Mouse (Mus musculus) cerebellum, postnatal 4 days (tissue): ENCODE results near the gene Bmt2.

Experiments
- DNase-seq, 2 experiments: peaks; one replicate each; pipeline ENCODE4 v3.0.0; 2022; ENCODE audit warnings: low spot score in 2 of 2, mixed read lengths in 1 of 2

The Bmt2 gene

DNA sequence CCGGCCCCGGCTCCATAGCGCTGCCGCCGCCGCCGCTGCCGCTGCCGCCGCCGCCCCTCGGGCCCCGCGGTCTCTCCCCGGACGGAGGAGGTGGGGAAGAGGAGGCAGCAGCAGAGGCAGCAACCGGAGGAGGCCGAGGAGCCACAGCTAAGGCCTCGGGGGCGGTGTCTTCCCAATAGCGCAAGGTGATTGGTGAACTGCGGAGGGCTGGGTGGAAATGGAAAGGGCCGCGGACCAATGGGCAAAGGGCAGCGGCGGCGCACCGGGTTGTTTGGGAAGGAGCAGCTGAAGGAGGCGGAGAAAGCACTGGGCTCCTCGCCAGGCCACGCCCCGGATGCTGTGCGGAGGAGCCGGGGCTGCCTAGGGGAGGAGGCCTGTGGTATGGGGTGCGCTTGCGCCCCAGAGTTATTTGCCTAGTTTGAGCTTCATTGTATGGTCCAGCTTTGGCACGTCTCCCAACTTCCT, at the start of gene Bmt2:
Bmt2 (minus strand) TSS at position 149 of the 465 bp plus-strand sequence.
- DNase-seq = peak; percentile 97 to 99

GRCm38 (mm10) chr6:13722166-13722565, 44.4 kb upstream of the Bmt2 start:
- DNase-seq = no peak

GRCm38 (mm10) chr6:13714867-13715266, 37.1 kb upstream of the Bmt2 start:
- DNase-seq = no peak

DNA sequence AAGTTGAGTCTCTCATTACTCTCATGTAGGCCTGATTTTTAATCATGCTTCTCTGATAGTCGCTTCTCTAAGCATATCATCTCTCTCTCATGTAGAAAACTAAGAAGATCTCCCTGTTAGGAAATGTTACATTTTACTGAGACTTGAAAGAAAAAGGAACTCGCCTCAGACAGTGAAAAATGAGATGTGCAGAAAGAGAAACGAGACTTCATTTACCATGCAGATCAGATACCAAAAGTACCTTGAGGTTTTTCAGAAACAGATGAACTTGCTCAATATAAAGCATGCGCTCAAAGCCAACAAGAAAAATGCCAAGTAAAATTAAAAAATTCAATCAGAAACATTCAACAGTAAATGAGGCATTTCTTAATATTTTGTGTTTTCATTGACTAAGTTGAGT, 19.1 kb upstream of the Bmt2 start:
- no peak for DNase-seq

DNA sequence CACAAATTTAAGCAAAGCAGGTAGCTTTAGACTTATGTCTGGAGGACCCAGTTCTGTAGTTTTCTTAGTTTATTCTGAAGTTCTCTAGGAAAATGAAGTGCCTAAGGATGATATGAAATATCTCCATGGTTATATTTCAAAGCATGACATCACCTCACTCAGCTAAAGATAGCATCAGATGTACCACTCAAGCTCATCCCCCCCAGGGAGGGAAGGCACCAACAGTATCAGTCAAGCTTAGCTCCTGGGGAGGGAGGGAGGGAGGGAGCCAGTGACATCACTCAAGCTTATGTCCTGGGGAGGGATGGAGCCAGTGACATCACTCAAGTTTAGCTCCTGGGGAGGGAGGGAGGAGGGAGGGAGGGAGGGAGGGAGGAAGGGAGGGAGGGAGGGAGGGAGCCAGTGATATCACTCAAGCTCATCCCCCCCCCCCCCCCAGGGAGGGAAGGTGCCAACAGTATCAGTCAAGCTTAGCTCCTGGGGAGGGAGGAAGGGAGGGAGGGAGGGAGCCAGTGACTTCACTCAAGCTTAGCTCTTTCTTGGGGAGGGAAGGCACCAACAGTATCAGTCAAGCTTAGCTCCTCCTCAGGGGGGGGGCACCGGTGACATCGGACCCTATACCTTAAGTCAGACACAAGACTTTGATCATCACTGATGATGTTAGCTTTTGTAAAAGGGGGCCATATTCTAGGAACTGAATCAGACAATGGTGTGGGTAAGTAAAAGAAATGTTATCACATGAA, 17.5 kb upstream of the Bmt2 start:
- no peak for DNase-seq

DNA sequence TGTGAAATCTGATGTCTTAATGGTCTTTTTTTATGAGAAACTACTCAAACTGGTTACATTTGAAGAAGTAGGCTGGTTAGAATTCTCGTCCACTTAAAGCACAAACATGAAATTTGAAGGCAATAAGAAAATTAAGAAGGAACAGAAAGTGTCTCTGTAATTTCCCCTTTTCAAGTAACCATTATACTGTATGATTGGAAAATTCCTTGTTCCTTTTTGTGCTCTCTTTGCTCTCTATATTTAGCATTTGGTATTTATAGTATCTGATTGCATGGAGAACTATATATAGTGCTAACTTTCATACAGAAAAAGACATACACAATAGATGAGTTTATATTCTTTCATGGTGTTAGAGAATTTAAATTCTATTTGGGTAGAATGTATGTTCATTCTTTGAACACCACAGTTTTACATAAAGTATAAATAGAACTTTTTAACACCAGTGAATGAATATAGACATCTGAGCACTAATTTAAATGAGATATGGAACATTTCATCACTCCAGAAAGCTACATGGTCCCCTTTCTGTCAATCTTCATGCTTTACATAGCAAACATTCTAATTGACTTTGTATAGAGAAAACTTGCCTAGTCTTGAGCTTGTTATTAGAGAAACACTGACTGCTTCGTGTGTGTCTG, 14.0 kb upstream of the Bmt2 start:
- DNase-seq = no peak

- DNase-seq = no peak
Measured at GRCm38 (mm10) chr6:13690398-13690797, 12.6 kb upstream of the Bmt2 start.

DNA sequence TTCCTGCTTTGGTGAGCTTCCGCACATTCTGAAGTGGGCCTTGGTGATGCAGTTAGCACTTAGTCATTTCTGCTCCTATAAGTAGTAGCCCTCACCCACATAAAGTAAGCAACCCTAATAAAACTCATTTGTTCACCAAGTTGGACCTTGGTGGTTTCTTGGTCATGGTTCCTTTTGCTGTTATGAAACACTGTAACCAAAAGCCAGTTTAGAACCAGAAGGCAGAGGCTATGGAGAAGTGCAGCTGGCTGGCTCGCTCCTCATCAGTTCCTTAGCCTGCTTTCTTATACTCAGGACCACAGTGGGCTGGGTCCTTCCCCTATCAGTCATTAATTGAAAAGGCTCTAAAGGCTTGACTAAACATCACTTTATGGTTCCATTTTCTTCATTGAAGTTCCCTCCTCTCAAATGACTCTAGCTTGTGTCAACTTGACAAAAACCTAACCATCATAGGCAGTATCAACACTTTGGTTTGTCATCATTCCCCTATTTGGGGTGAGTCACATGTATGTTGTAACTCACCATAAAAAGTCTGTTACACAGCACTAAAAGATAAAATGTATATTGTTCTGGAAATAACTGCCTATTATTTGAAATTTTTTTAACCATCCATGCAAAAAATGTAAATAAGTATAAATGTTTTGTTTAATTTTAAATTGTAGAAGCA, 6.3 kb upstream of the Bmt2 start:
- DNase-seq = no peak

DNA sequence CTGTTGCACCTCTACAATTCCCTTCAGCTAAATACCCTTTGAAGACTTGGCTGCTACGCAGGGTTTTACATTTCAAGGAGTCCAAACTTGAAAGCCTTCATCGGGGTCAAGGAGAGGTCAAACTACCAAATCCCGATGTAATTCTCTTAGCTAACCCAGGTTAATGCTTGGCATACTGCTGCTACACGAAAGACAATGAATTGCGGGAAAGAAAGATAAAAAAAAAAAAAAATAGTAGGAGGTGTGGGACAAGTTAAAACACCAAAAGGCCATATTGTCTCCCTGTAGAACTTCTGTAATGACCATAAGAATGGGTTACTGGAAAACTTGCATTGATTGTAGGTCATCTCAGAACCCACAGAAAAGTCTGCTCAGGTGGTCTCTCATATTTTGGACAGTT, 583 bp upstream of the Bmt2 start:
- no peak for DNase-seq

- peak; percentile 23 to 58 for DNase-seq
Measured at GRCm38 (mm10) chr6:13677141-13677761, 515 bp downstream of the Bmt2 start.

DNA sequence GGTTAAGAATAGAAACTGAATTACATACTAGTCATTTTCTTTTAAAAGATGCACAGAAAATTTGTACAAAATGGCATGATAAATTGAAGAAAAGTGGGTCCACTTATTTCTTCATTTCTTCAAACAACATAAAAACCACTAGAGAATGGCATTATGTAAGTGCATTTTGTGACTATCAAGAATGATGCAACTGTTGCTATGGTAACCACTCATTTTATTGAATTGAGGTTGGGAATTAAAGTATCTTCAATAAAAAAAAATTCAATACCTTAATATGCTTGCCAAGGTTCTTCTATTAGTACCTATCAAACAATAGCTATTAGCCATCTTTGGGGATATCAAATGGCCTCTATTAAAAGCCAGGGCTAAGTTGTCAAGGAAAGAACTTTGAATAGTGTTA, 1.6 kb downstream of the Bmt2 start:
- DNase-seq = no peak

DNA sequence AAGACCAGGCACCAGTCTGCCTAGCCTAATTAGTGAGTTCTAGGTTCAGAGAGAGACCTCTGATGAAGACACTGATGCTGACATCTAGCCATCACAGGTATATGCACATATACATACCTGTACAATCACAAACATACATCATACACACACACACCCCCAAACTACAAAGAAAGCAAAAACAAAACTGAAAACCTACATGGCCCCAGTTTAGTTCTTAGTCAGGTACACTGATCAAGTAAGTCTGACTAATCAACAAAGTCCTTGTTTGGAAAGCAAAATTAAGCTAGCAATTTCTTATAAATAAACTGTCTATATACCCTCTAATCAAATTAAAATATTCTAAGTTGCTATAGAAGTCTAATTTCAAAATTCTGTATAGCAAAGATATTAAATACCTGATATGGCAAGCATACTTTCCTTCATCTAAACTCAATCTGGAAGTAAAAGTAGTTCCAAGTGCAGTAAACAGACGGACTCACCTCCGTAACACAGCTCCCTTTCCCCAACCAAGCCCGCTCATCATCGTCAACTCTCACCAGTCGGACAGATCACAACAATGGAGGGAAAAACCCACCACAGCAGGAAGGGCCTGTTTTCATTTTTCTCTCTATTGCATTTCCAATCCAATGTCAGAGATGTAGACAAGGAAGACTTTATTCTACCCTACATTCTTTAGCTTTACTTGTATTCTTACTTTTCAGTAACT, 3.0 kb downstream of the Bmt2 start:
- DNase-seq = no peak

- DNase-seq = no peak
Measured at GRCm38 (mm10) chr6:13665646-13666045, 12.1 kb downstream of the Bmt2 start.

GRCm38 (mm10) chr6:13658016-13658415, 19.8 kb downstream of the Bmt2 start:
- DNase-seq = no peak

DNA sequence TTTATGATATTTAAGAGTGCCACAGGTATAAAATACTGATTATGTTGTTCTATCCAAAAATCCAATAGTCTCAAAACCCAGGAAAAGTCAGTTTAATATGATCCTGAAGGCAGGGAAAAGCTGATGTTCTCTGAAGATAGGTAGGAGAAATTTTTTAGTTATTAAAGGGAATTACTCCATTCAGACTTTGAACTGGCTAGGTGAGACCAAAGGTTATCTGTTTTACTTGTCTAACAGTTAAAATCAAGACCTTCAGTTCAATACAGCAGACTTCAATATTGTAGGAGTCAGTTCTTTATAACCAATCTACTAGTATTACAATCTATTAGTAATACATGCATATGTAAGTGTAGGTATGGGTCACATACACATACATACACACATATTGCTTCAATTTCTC, 23.7 kb downstream of the Bmt2 start:
- DNase-seq = no peak

- no peak for DNase-seq
Measured at GRCm38 (mm10) chr6:13652284-13652683, 25.5 kb downstream of the Bmt2 start.

GRCm38 (mm10) chr6:13650854-13651253, 26.9 kb downstream of the Bmt2 start:
- DNase-seq = no peak

- DNase-seq = no peak
Measured at GRCm38 (mm10) chr6:13648305-13648704, 29.5 kb downstream of the Bmt2 start.

DNA sequence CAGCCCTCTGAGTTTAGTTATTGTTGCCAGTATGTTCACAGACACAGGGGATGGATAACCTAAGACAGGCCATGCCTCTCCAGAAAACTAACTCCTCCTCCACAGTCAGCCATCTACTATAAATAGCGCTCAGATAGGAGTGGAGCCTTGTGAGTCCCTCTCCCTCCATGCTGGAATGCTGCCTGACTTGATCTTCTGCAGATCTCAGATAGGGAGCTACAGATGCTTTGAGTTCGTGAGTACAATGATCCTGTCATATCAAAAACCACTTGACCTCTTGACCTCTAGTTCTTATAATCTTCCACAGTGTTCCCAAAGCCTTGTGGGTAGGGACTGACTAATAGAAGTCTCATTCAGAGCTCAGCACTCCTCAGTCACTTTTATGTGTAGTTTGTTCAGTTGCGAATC, 41.2 kb downstream of the Bmt2 start:
- DNase-seq = no peak

GRCm38 (mm10) chr6:13632571-13632970, 45.2 kb downstream of the Bmt2 start:
- DNase-seq = no peak

DNA sequence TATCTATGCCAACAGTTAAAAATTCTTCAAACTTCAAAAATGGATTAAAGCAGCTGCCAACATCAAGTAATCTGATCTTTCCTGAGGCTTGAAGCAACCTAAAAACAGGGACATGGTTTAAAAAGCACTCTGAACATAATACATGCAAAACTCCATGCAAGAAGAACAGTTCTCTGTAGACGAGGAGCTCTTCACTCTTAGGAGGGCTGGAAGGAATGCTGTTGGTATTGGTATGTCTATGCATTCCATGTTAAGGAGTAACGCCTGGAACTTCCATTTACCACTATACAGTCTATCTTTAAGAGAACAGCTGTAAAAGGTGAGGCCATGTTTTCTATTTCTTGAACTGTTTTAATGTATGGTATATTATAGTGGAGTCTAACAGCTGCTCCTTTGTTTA, 47.2 kb downstream of the Bmt2 start:
- DNase-seq = no peak

DNA sequence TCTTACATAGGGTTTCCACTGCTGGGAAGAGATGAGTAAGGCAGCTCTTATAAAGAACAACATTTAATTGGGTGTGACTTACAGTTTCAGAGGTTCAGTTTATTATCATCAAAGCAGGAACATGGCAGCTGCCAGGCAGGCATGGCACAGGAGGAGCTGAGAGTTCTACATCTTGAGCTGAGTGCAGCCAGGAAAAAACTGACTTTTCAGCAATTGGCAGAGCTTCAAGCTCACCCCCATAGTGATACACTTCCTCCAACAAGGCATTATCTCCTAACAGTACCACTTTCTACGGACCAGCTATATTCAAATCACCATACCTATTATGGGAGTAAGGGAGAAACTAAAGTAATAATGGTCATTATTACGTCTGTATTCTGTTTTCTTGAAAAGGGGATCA, 58.1 kb downstream of the Bmt2 start:
- no peak for DNase-seq
